Mouse (Mus musculus) heart, embryonic 15.5 days (tissue): Measurements from ENCODE around the gene Vwa1. TPM values are rescaled to one million over a fixed set of nuclear protein-coding genes. Genes with fewer than 3 reads are reported as not detected.
A peak's percentile ranks its signal among the peaks of the same experiment; 100 is the strongest.

Experiments
- ATAC-seq: fragments of 200-750 bp; cut with Nextera tagmentation; replicated peaks from 2 replicates; pipeline ENCODE4 v1.8.0; 2017; ENCODE audit warnings: low read depth, moderate TSS enrichment; ENCODE audit not compliant: insufficient number of reproducible peaks, insufficient read depth, low FRiP score
- H3K27ac ChIP-seq: fragments of 300-500 bp; sonication (generic); 2 replicates; pipeline ENCODE4 v1.5.1; 2015; ENCODE audit warnings: mild to moderate bottlenecking, inconsistent platforms
- H3K27me3 ChIP-seq: fragments of 300-500 bp; sonication (generic); 2 replicates; pipeline ENCODE4 v1.6.1; 2015; ENCODE audit warnings: inconsistent platforms
- H3K36me3 ChIP-seq: fragments of 300-500 bp; sonication (generic); 2 replicates; pipeline ENCODE4 v1.6.1; 2015; ENCODE audit warnings: mild to moderate bottlenecking, inconsistent platforms
- H3K4me1 ChIP-seq: fragments of 300-500 bp; sonication (generic); replicated peaks from 2 replicates; pipeline ENCODE4 v1.6.1; 2015; ENCODE audit warnings: inconsistent platforms
- H3K4me2 ChIP-seq: fragments of 300-500 bp; sonication (generic); 2 replicates; pipeline ENCODE4 v1.6.1; 2015; ENCODE audit warnings: inconsistent platforms, mild to moderate bottlenecking, moderate library complexity
- H3K4me3 ChIP-seq: fragments of 300-500 bp; sonication (generic); 2 replicates; pipeline ENCODE4 v1.5.1; 2015; ENCODE audit warnings: mild to moderate bottlenecking, inconsistent platforms
- H3K9ac ChIP-seq: fragments of 300-500 bp; sonication (generic); 2 replicates; pipeline ENCODE4 v1.6.1; 2015; ENCODE audit warnings: mild to moderate bottlenecking, inconsistent platforms
- H3K9me3 ChIP-seq: fragments of 300-500 bp; sonication (generic); replicated peaks from 2 replicates; pipeline ENCODE4 v1.6.1; 2016; ENCODE audit warnings: inconsistent platforms
- WGBS: fragments of 180-500 bp; shearing (Covaris S2); methylation state at CpG from one replicate; pipeline ENCODE4 v1.1.7; 2015; ENCODE audit warnings: mixed read lengths; 5-methylcytosine and 5-hydroxymethylcytosine counted together
- polyA plus RNA-seq: library from polyadenylated mRNA; unstranded; fragments of >200 nt; fragmentation: Nextera tagmentation; extraction: Ambion mirVana; gene quantifications from 2 replicates; pipeline ENCODE4 v1.2.1, GENCODE M21; 2015

Gene Vwa1
- polyA plus RNA-seq, 1 experiment from 2014 or later = 5.9 TPM

DNA sequence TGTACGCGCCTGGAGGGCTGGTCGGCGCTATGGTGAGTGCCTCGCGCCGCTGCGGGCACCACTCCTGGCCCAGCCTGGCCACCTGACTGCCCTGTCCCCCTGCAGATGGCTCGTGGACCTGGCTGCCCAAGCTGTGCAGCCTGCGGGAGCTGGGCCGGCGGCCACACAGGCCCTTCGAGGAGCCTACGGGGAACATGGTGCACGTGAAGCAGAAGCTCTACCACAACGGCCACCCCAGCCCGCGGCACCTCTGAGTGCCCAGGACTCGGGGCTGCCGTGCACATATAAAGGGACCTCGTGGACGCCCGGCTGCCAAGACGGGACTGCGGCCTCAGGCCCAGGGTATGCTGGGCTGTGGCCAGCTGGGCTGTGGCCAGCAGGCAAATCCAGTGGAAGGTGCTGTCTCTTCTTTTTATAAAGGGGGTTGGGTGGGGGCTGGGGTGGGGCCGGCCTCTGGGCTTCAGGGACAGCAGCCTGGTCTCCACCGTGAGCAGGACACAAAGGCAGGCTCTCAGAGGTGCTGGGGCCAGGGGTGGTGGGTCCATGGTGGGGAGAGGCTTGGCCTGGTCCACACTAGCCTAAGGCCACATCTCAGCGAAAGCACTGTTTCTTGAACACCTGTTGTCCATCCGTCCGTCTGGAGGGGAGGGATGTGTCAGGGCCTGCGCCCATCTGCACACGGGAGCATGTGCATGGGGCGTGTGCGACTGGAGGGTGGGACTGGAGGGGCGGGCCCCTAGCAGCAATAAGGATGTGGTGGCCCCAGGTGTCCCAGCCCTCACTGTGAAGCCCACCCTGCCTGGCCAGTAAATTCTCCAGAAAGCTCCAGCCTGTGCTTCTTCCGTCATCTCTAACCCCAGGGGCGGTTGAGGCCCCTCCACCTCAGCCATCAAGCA lies 34.5 kb downstream of the Vwa1 start:
- no peak for ATAC-seq
- WGBS = 79% methylated on average over 37 of the region's 37 CpGs
- Histone ChIP-seq H3K4me2 (no peak overlapping the region), H3K27ac (no peak overlapping the region), H3K9me3 (no peaks in the 10 kb centered on the region), H3K4me3 (no peak overlapping the region), H3K27me3 (no peaks in the 10 kb centered on the region), H3K9ac (no peak overlapping the region), H3K4me1 (peaks cover 23% of the 10 kb centered on the region), H3K36me3 (peaks cover 45% of the 10 kb centered on the region)

GRCm38 (mm10) chr4:155739152-155739551 lies 35.3 kb downstream of the Vwa1 start:
- Histone ChIP-seq H3K27ac (no peak overlapping the region), H3K36me3 (peaks cover 37% of the 10 kb centered on the region), H3K27me3 (no peaks in the 10 kb centered on the region), H3K4me2 (no peak overlapping the region), H3K9me3 (no peaks in the 10 kb centered on the region), H3K9ac (no peak overlapping the region), H3K4me1 (peaks cover 25% of the 10 kb centered on the region), H3K4me3 (no peak overlapping the region)
- no peak for ATAC-seq
- WGBS = 73% methylated on average over 6 of the region's 6 CpGs

DNA sequence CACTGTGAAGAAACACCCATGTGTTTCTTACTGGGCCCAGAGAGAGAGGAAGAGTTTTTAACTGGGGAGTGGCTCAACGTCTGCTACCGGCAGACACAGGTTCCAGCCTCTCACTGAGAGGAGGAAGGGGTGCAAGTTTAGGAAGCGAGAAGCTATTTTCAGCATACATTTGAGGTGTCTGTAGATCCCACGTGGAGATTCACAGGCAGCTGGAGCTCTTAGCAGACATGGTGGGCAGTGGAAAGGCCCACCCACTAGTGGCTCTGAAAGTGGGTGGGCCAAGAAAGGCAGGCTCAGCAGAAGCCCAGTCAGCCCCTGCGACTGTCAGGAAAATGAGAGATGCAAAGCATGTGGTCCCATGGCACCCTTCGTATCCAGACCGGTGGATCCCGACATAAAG lies 36.2 kb downstream of the Vwa1 start:
- H3K36me3 ChIP-seq = peaks cover 28% of the 10 kb centered on the region
- H3K27ac ChIP-seq = no peak overlapping the region
- H3K27me3 ChIP-seq = no peaks in the 10 kb centered on the region
- H3K9me3 ChIP-seq = no peaks in the 10 kb centered on the region
- ATAC-seq = no peak
- H3K4me3 ChIP-seq = no peak overlapping the region
- H3K4me2 ChIP-seq = no peak overlapping the region
- H3K9ac ChIP-seq = no peak overlapping the region
- WGBS = 46% methylated on average over 8 of the region's 8 CpGs
- peaks cover 33% of the 10 kb centered on the region for H3K4me1 ChIP-seq

DNA sequence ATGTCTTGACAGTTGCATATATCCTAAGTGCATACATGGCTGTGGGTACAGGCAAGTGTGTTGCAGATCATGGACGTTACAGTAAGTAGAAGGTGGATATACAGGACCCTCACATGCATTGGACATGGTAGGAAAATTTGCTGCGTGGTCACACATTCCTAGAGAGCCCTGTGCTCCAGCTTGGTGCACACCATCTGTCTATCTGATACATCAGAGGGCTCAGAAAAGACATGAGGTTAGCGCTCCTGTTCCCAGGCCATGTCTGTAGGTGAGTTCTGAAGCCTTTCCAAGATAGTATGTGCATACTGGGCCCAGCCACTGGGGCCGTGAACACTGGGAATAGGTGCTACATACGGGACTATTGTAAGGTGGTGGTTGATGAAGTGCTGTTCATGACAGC lies 38.1 kb downstream of the Vwa1 start:
- no peak overlapping the region; the same call in 1 of the 2 replicates for H3K4me2 ChIP-seq
- H3K4me1 ChIP-seq = peaks cover 34% of the 10 kb centered on the region
- H3K27ac ChIP-seq = no peak overlapping the region
- H3K9me3 ChIP-seq = no peaks in the 10 kb centered on the region
- no peak for ATAC-seq
- H3K4me3 ChIP-seq = no peak overlapping the region
- H3K27me3 ChIP-seq = no peaks in the 10 kb centered on the region
- no peak overlapping the region for H3K9ac ChIP-seq
- peaks cover 15% of the 10 kb centered on the region for H3K36me3 ChIP-seq
- WGBS = 86% methylated on average over 5 of the region's 5 CpGs

GRCm38 (mm10) chr4:155735788-155736187 lies 38.7 kb downstream of the Vwa1 start:
- WGBS = 74% methylated on average over 5 of the region's 5 CpGs
- Histone ChIP-seq H3K27ac (0 out of 2 replicates have a peak overlapping the region, but pooled peaks have one; percentile 87), H3K9me3 (no peaks in the 10 kb centered on the region), H3K9ac (peak overlapping the region; percentile 77), H3K27me3 (no peaks in the 10 kb centered on the region), H3K4me2 (peak overlapping the region; percentile 95), H3K4me3 (peak overlapping the region; percentile 86), H3K4me1 (peaks cover 34% of the 10 kb centered on the region), H3K36me3 (peaks cover 8% of the 10 kb centered on the region)
- no peak for ATAC-seq

DNA sequence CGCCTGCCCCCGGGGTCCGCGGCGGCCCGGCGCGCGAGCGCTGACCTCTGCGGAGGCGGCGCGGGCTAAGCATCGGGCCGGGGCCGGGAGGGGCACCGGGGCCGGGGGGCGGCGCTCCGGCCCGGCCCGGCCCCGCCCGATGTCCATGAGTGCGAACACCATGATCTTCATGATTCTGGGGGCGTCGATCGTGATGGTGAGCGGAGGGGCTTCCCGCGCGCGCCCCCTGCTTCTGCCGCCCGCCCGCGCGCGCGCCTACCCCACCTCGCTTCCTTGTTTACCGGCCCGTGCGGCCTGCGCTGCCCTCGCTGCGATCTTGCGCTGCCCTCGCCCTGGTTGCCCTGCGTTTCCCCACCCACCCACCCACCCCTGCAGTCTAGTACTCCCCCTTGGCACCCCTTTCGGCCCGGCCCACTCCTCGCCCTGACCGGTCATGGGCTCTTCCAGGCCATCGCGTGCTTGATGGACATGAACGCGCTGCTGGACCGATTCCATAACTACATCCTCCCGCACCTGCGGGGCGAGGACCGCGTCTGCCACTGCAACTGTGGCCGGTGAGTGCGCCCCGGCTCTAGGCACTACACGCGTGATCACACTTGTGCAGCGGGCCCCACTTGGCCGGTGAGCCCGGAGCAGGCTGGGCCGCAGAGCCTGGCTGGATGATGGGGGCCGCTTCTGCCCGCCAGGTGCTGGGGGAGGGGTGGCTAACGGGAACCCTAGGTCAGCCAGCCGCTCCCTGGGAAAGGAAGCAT lies 39.4 kb downstream of the Vwa1 start:
- Histone ChIP-seq H3K9ac (peak overlapping the region; percentile 77), H3K4me2 (peak overlapping the region; percentile 95), H3K27me3 (no peaks in the 10 kb centered on the region), H3K27ac (peak overlapping the region; percentile 87), H3K4me1 (peaks cover 31% of the 10 kb centered on the region), H3K9me3 (no peaks in the 10 kb centered on the region), H3K36me3 (peaks cover 2% of the 10 kb centered on the region), H3K4me3 (peak overlapping the region; percentile 86)
- peak; percentile 72 for ATAC-seq
- under 1% methylated on average over 61 of the region's 79 CpGs for WGBS

- 2% methylated on average over 19 of the region's 35 CpGs for WGBS
- Histone ChIP-seq H3K27me3 (no peaks in the 10 kb centered on the region), H3K4me3 (peak within 1 kb of the TSS; percentile 86), H3K9me3 (no peaks in the 10 kb centered on the region), H3K36me3 (no peaks in the 10 kb centered on the region; the same call in 1 of the 2 replicates), H3K9ac (peak within 1 kb of the TSS; percentile 77), H3K4me2 (peak within 1 kb of the TSS; percentile 95), H3K27ac (peak within 1 kb of the TSS; percentile 87), H3K4me1 (peaks cover 25% of the 10 kb centered on the region)
- ATAC-seq = peak; percentile 88
Observed at GRCm38 (mm10) chr4:155734350-155734941, 40.1 kb downstream of the Vwa1 start, which contains the start of gene Tmem240. Tmem240 (plus strand) TSS chr4:155734800.

GRCm38 (mm10) chr4:155733267-155733666 lies 41.2 kb downstream of the Vwa1 start:
- H3K4me2 ChIP-seq = no peak overlapping the region
- no peaks in the 10 kb centered on the region; the same call in 1 of the 2 replicates for H3K36me3 ChIP-seq
- no peak overlapping the region for H3K4me3 ChIP-seq
- H3K9ac ChIP-seq = no peak overlapping the region
- peaks cover 22% of the 10 kb centered on the region for H3K4me1 ChIP-seq
- 87% methylated on average over 10 of the region's 10 CpGs for WGBS
- no peaks in the 10 kb centered on the region for H3K9me3 ChIP-seq
- no peaks in the 10 kb centered on the region for H3K27me3 ChIP-seq
- no peak for ATAC-seq
- H3K27ac ChIP-seq = 0 out of 2 replicates have a peak overlapping the region, but pooled peaks have one; percentile 87

- no peak for ATAC-seq
- Histone ChIP-seq H3K27ac (no peak overlapping the region), H3K9ac (no peak overlapping the region), H3K4me3 (no peak overlapping the region), H3K4me2 (no peak overlapping the region), H3K27me3 (no peaks in the 10 kb centered on the region), H3K4me1 (no peaks in the 10 kb centered on the region), H3K36me3 (no peaks in the 10 kb centered on the region; the same call in 1 of the 2 replicates), H3K9me3 (no peaks in the 10 kb centered on the region)
- 81% methylated on average over 2 of the region's 2 CpGs for WGBS
Observed at GRCm38 (mm10) chr4:155727993-155728392, 46.5 kb downstream of the Vwa1 start.

- Histone ChIP-seq H3K4me2 (no peak overlapping the region), H3K27ac (no peak overlapping the region), H3K4me1 (no peaks in the 10 kb centered on the region), H3K4me3 (no peak overlapping the region), H3K27me3 (no peaks in the 10 kb centered on the region), H3K9me3 (no peaks in the 10 kb centered on the region), H3K36me3 (peaks cover 9% of the 10 kb centered on the region; the same call in 1 of the 2 replicates), H3K9ac (no peak overlapping the region)
- 75% methylated on average over 4 of the region's 4 CpGs for WGBS
- no peak for ATAC-seq
Observed at GRCm38 (mm10) chr4:155721668-155722083, 52.8 kb downstream of the Vwa1 start.
